Mouse (Mus musculus): Measurements from ENCODE around the gene Sh2d3c. TPM values are rescaled to one million over a fixed set of nuclear protein-coding genes. Genes with fewer than 3 reads are reported as not detected.
A peak's percentile ranks its signal among the peaks of the same experiment; 100 is the strongest.

Gene Sh2d3c
- polyA plus RNA-seq, 1 experiment = 2.3 TPM

GRCm38 (mm10) chr2:32756674-32757055 is 35.8 kb downstream of the Sh2d3c start:
- H3K27me3 ChIP-seq (ENCODE audit: control insufficient read depth, insufficient read depth, low read length) = no peaks in the 10 kb centered on the region
- H3K4me3 ChIP-seq (ENCODE audit: control insufficient read depth, low read depth, low read length) = peak overlapping the region; percentile 94
- H3K36me3 ChIP-seq (ENCODE audit: control insufficient read depth, insufficient read depth, low read length) = no peaks in the 10 kb centered on the region

GRCm38 (mm10) chr2:32757056-32757845 is 36.4 kb downstream of the Sh2d3c start, which contains the start of gene Tor2a:
Gene Tor2a (plus strand): TSS chr2:32757234.
- Histone ChIP-seq H3K4me3 (ENCODE audit: control insufficient read depth, low read depth, low read length) (peak within 1 kb of the TSS; percentile 94), H3K36me3 (ENCODE audit: control insufficient read depth, insufficient read depth, low read length) (no peaks in the 10 kb centered on the region), H3K27me3 (ENCODE audit: control insufficient read depth, insufficient read depth, low read length) (no peaks in the 10 kb centered on the region), H3K4me1 (ENCODE audit: control insufficient read depth, insufficient read depth, low read length) (peaks cover 2% of the 10 kb centered on the region; the same call in 1 of the 2 replicates), H3K27ac (ENCODE audit: control insufficient read depth, insufficient read depth, low read depth, low read length) (peak within 1 kb of the TSS; percentile 92)
- TF ChIP-seq CTCF (IDR thresholded peaks at IDR 0.05; ENCODE audit: control insufficient read depth, insufficient read depth, insufficient replicate concordance, low read depth, low read length) (peak; percentile 87; the same call in 1 of the 2 replicates), POLR2A (IDR thresholded peaks at IDR 0.05; ENCODE audit: control insufficient read depth, low read depth, low read length) (peak; percentile 56)

More at GRCm38 (mm10) chr2:32756674-32757055, 35.8 kb downstream of the Sh2d3c start:
- TF ChIP-seq POLR2A (IDR thresholded peaks at IDR 0.05; ENCODE audit: control insufficient read depth, low read depth, low read length) (no peak), CTCF (IDR thresholded peaks at IDR 0.05; ENCODE audit: control insufficient read depth, insufficient read depth, insufficient replicate concordance, low read depth, low read length) (no peak)
- Histone ChIP-seq H3K4me1 (ENCODE audit: control insufficient read depth, insufficient read depth, low read length) (peaks cover 2% of the 10 kb centered on the region; the same call in 1 of the 2 replicates), H3K27ac (ENCODE audit: control insufficient read depth, insufficient read depth, low read depth, low read length) (peak overlapping the region; percentile 30)

- H3K27ac ChIP-seq (ENCODE audit: control insufficient read depth, insufficient read depth, low read depth, low read length) = no peak overlapping the region
- no peak overlapping the region for H3K4me3 ChIP-seq (ENCODE audit: control insufficient read depth, low read depth, low read length)
- no peaks in the 10 kb centered on the region for H3K27me3 ChIP-seq (ENCODE audit: control insufficient read depth, insufficient read depth, low read length)
- H3K36me3 ChIP-seq (ENCODE audit: control insufficient read depth, insufficient read depth, low read length) = peaks cover 1% of the 10 kb centered on the region; the same call in 1 of the 2 replicates
- peaks cover 2% of the 10 kb centered on the region; the same call in 1 of the 2 replicates for H3K4me1 ChIP-seq (ENCODE audit: control insufficient read depth, insufficient read depth, low read length)
- TF ChIP-seq CTCF (IDR thresholded peaks at IDR 0.05; ENCODE audit: control insufficient read depth, insufficient read depth, insufficient replicate concordance, low read depth, low read length) (no peak), POLR2A (IDR thresholded peaks at IDR 0.05; ENCODE audit: control insufficient read depth, low read depth, low read length) (no peak)
These were observed 37.6 kb downstream of the Sh2d3c start for GRCm38 (mm10) chr2:32758503-32758902.

GRCm38 (mm10) chr2:32759001-32759400 is 38.1 kb downstream of the Sh2d3c start:
- peaks cover 2% of the 10 kb centered on the region; the same call in 1 of the 2 replicates for H3K4me1 ChIP-seq (ENCODE audit: control insufficient read depth, insufficient read depth, low read length)
- no peak for TF ChIP-seq CTCF (IDR thresholded peaks at IDR 0.05; ENCODE audit: control insufficient read depth, insufficient read depth, insufficient replicate concordance, low read depth, low read length)
- no peak for TF ChIP-seq POLR2A (IDR thresholded peaks at IDR 0.05; ENCODE audit: control insufficient read depth, low read depth, low read length)
- H3K27me3 ChIP-seq (ENCODE audit: control insufficient read depth, insufficient read depth, low read length) = no peaks in the 10 kb centered on the region
- H3K4me3 ChIP-seq (ENCODE audit: control insufficient read depth, low read depth, low read length) = no peak overlapping the region
- no peak overlapping the region for H3K27ac ChIP-seq (ENCODE audit: control insufficient read depth, insufficient read depth, low read depth, low read length)
- peaks cover 1% of the 10 kb centered on the region; the same call in 1 of the 2 replicates for H3K36me3 ChIP-seq (ENCODE audit: control insufficient read depth, insufficient read depth, low read length)

GRCm38 (mm10) chr2:32761361-32761760 is 40.5 kb downstream of the Sh2d3c start:
- Histone ChIP-seq H3K4me3 (ENCODE audit: control insufficient read depth, low read depth, low read length) (no peak overlapping the region), H3K4me1 (ENCODE audit: control insufficient read depth, insufficient read depth, low read length) (peaks cover 2% of the 10 kb centered on the region; the same call in 1 of the 2 replicates), H3K27ac (ENCODE audit: control insufficient read depth, insufficient read depth, low read depth, low read length) (no peak overlapping the region), H3K36me3 (ENCODE audit: control insufficient read depth, insufficient read depth, low read length) (peaks cover 1% of the 10 kb centered on the region; the same call in 1 of the 2 replicates), H3K27me3 (ENCODE audit: control insufficient read depth, insufficient read depth, low read length) (no peaks in the 10 kb centered on the region)
- TF ChIP-seq CTCF (IDR thresholded peaks at IDR 0.05; ENCODE audit: control insufficient read depth, insufficient read depth, insufficient replicate concordance, low read depth, low read length) (no peak), POLR2A (IDR thresholded peaks at IDR 0.05; ENCODE audit: control insufficient read depth, low read depth, low read length) (no peak)

- Histone ChIP-seq H3K4me1 (ENCODE audit: control insufficient read depth, insufficient read depth, low read length) (peaks cover 2% of the 10 kb centered on the region; the same call in 1 of the 2 replicates), H3K4me3 (ENCODE audit: control insufficient read depth, low read depth, low read length) (no peak overlapping the region), H3K27me3 (ENCODE audit: control insufficient read depth, insufficient read depth, low read length) (no peaks in the 10 kb centered on the region), H3K36me3 (ENCODE audit: control insufficient read depth, insufficient read depth, low read length) (peaks cover 1% of the 10 kb centered on the region; the same call in 1 of the 2 replicates), H3K27ac (ENCODE audit: control insufficient read depth, insufficient read depth, low read depth, low read length) (no peak overlapping the region)
- TF ChIP-seq POLR2A (IDR thresholded peaks at IDR 0.05; ENCODE audit: control insufficient read depth, low read depth, low read length) = no peak
- no peak for TF ChIP-seq CTCF (IDR thresholded peaks at IDR 0.05; ENCODE audit: control insufficient read depth, insufficient read depth, insufficient replicate concordance, low read depth, low read length)
These were observed 41.0 kb downstream of the Sh2d3c start for GRCm38 (mm10) chr2:32761859-32762258.

- H3K4me1 ChIP-seq (ENCODE audit: control insufficient read depth, insufficient read depth, low read length) = no peaks in the 10 kb centered on the region
- peaks cover 1% of the 10 kb centered on the region; the same call in 1 of the 2 replicates for H3K36me3 ChIP-seq (ENCODE audit: control insufficient read depth, insufficient read depth, low read length)
- H3K27me3 ChIP-seq (ENCODE audit: control insufficient read depth, insufficient read depth, low read length) = no peaks in the 10 kb centered on the region
- H3K4me3 ChIP-seq (ENCODE audit: control insufficient read depth, low read depth, low read length) = no peak overlapping the region
- no peak overlapping the region for H3K27ac ChIP-seq (ENCODE audit: control insufficient read depth, insufficient read depth, low read depth, low read length)
- no peak for TF ChIP-seq CTCF (IDR thresholded peaks at IDR 0.05; ENCODE audit: control insufficient read depth, insufficient read depth, insufficient replicate concordance, low read depth, low read length)
- no peak for TF ChIP-seq POLR2A (IDR thresholded peaks at IDR 0.05; ENCODE audit: control insufficient read depth, low read depth, low read length)
These were observed 42.5 kb downstream of the Sh2d3c start for GRCm38 (mm10) chr2:32763353-32763752.
